Mouse (Mus musculus) bone marrow, adult 2 months (tissue): ENCODE results near the gene Aff4.

Experiments used
- CTCF ChIP-seq: fragments of 200-500 bp; IDR thresholded peaks from 2 replicates; pipeline ENCODE4 v1.5.1; 2011; ENCODE audit warnings: low read length, control low read depth; ENCODE audit not compliant: control insufficient read depth, insufficient read depth
- POLR2A ChIP-seq: fragments of 200-500 bp; IDR thresholded peaks from 2 replicates; pipeline ENCODE4 v1.6.1; 2011; ENCODE audit warnings: low read depth, mild to moderate bottlenecking, control low read depth, low read length, borderline replicate concordance; ENCODE audit not compliant: control insufficient read depth

- no peak for TF ChIP-seq CTCF
- TF ChIP-seq POLR2A: no peak
Observed at GRCm38 (mm10) chr11:53378918-53379317, 28.3 kb downstream of the Aff4 start.
